Mouse (Mus musculus) macrophage (primary cell): ENCODE data around the gene Tnfaip8l3. TPM values are rescaled to one million over a fixed set of nuclear protein-coding genes. Genes with fewer than 3 reads are reported as not detected.

Experiments
- H3K27ac ChIP-seq: fragments of 350-480 bp; formaldehyde crosslinking; 2 replicates; pipeline ENCODE4 v1.9.0; 2021
- H3K36me3 ChIP-seq: fragments of 350-480 bp; formaldehyde crosslinking; 2 replicates; pipeline ENCODE4 v1.9.0; 2021; ENCODE audit errors: inconsistent target
- H3K4me3 ChIP-seq: fragments of 350-480 bp; formaldehyde crosslinking; 2 replicates; pipeline ENCODE4 v1.9.0; 2021; ENCODE audit errors: inconsistent target
- H3K79me2 ChIP-seq: fragments of 350-480 bp; formaldehyde crosslinking; 2 replicates; pipeline ENCODE4 v1.9.0; 2021; ENCODE audit errors: inconsistent target
- WGBS: methylation state at CpG from one replicate; pipeline ENCODE4 v1.1.7; 2026; ENCODE audit warnings: inconsistent platforms; ENCODE audit not compliant: missing documents; 5-methylcytosine and 5-hydroxymethylcytosine counted together
- polyA plus RNA-seq: library from polyadenylated mRNA; stranded (reverse); fragments of 250-400 nt; gene quantifications from 3 replicates; pipeline ENCODE4 v1.2.4, GENCODE M21; 2018; ENCODE audit warnings: inconsistent platforms
- total RNA-seq, 78 experiments: library from RNA; depleted of rRNA; stranded (reverse); fragments of 250-400 nt; gene quantifications; 1 replicate in 9 of 78; 2 replicates in 24 of 78; 3 replicates in 43 of 78; 4 replicates in 2 of 78; pipeline ENCODE4 v1.2.4; 2018; ENCODE audit warnings: inconsistent platforms in 56 of 78

The Tnfaip8l3 gene
- total RNA-seq (2018; cell fraction: chromatin; rRNA removed): under 1 TPM in 1 of 26 experiments, not detected in 25; 0.19 TPM
- total RNA-seq (2018; cell fraction: cytosol; rRNA removed): under 1 TPM in 21 of 26 experiments, not detected in 5; 0.03 to 0.19 (median 0.05) TPM
- under 1 TPM in 9 of 26 experiments, not detected in 17; 0.06 to 0.41 (median 0.15) TPM for total RNA-seq (2018; cell fraction: nucleus; rRNA removed)
- 0.05 TPM in 1 of 3 replicates, not detected in the others for polyA plus RNA-seq

GRCm38 (mm10) chr9:54068032-54068649 is at the start of gene Tnfaip8l3:
Gene Tnfaip8l3 (minus strand): TSS chr9:54068388.
- Histone ChIP-seq H3K36me3 (no peaks in the 10 kb centered on the region), H3K79me2 (no peaks in the 10 kb centered on the region), H3K4me3 (peak within 1 kb of the TSS; percentile 37), H3K27ac (no peak within 1 kb of the TSS)
- WGBS: 4% methylated on average over 27 of the region's 35 CpGs

GRCm38 (mm10) chr9:54112726-54113125 is 44.5 kb upstream of the Tnfaip8l3 start:
- Histone ChIP-seq H3K36me3 (no peaks in the 10 kb centered on the region), H3K79me2 (no peaks in the 10 kb centered on the region), H3K4me3 (no peak overlapping the region), H3K27ac (no peak overlapping the region)

GRCm38 (mm10) chr9:54098636-54099035 is 30.4 kb upstream of the Tnfaip8l3 start:
- Histone ChIP-seq H3K27ac (no peak overlapping the region), H3K79me2 (no peaks in the 10 kb centered on the region), H3K36me3 (no peaks in the 10 kb centered on the region), H3K4me3 (no peak overlapping the region)

DNA sequence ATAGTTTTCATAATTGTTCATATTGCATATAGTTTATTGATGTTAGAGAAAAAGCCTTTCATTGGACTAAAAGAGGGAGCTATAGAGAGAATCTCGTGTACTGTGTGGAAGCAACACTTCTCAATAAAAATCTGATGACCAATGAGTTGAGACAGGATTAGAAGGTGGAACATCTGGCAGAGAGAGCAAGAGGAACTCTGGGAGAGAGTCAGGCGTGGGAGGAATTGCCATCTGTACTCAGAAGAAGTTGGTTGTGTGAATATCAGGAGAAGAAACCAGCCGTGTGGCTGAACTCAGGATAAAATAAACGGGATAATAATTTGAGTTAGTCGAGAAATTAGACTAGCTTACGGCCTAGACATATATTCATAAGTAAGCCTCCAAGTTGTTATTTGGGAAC is 28.9 kb upstream of the Tnfaip8l3 start:
- no peaks in the 10 kb centered on the region for H3K79me2 ChIP-seq
- no peaks in the 10 kb centered on the region for H3K36me3 ChIP-seq
- H3K4me3 ChIP-seq: no peak overlapping the region
- no peak overlapping the region for H3K27ac ChIP-seq
- WGBS: 88% methylated on average over 6 of the region's 6 CpGs

DNA sequence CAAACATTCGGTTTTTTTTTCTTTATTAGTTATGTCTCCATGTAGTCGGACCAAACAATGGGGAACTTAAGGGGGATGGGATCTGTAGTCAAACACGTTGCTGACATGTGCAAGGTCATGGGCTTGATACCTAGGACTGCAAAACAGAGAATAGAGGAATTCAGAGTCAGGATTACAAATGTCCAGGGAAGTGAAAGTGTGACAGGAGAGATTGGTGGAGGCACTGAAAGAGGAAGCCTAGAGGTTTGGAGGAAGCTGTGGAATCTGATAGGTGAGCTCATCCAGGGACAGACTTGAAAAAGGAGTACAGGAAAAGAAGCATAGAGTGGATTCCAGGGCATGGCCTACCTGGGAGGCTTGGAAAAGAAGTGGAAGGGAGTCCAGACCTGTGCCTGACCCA is 16.1 kb upstream of the Tnfaip8l3 start:
- 50% methylated on average over 3 of the region's 3 CpGs for WGBS
- Histone ChIP-seq H3K36me3 (no peaks in the 10 kb centered on the region), H3K27ac (no peak overlapping the region), H3K4me3 (no peak overlapping the region), H3K79me2 (no peaks in the 10 kb centered on the region)

GRCm38 (mm10) chr9:54077740-54078139 is 9.6 kb upstream of the Tnfaip8l3 start:
- Histone ChIP-seq H3K36me3 (no peaks in the 10 kb centered on the region), H3K27ac (no peak overlapping the region), H3K4me3 (no peak overlapping the region), H3K79me2 (no peaks in the 10 kb centered on the region)
- WGBS: 85% methylated on average over 2 of the region's 2 CpGs

- no peak overlapping the region for H3K4me3 ChIP-seq
- 94% methylated on average over 3 of the region's 3 CpGs for WGBS
- H3K27ac ChIP-seq: no peak overlapping the region
- H3K36me3 ChIP-seq: no peaks in the 10 kb centered on the region
- H3K79me2 ChIP-seq: no peaks in the 10 kb centered on the region
Measured at GRCm38 (mm10) chr9:54074901-54075300, 6.7 kb upstream of the Tnfaip8l3 start.

- Histone ChIP-seq H3K36me3 (no peaks in the 10 kb centered on the region), H3K4me3 (no peak overlapping the region), H3K79me2 (no peaks in the 10 kb centered on the region), H3K27ac (no peak overlapping the region)
- 94% methylated on average over 4 of the region's 4 CpGs for WGBS
Measured at GRCm38 (mm10) chr9:54073688-54074087, 5.5 kb upstream of the Tnfaip8l3 start.

DNA sequence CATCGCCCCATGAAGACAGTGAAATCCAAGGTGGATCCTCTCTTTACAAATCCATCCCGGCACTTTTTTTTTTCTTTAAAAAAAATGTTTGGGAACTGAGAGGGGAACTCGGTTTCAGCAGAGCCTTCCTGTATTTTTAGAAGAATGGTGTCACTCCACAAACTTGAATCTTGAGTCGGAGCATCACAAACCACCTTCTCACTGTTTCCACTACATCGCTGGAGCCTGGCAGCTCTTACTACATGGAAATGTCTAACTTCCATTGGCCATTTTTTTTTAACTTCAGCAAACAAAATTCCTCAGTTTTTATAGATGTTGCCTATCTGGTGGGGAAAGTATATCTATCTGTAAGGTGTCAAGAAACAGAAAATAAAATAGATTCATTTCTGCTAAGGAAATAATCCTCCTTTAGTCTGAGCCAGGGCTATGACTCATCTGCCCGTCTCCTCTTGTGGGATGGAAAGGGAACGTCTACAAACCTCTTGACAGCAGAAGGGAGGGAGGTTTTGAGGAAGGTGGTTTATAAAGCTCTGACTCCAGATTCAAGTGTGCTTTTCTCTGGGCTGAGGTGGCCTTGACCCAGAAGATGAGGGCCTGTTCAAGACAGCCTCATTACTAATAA is 3.4 kb upstream of the Tnfaip8l3 start:
- no peak overlapping the region for H3K4me3 ChIP-seq
- no peaks in the 10 kb centered on the region for H3K79me2 ChIP-seq
- H3K27ac ChIP-seq: no peak overlapping the region
- H3K36me3 ChIP-seq: no peaks in the 10 kb centered on the region
- WGBS: 43% methylated on average over 5 of the region's 7 CpGs

- no peak overlapping the region for H3K27ac ChIP-seq
- no peaks in the 10 kb centered on the region for H3K36me3 ChIP-seq
- 30% methylated on average over 5 of the region's 5 CpGs for WGBS
- no peaks in the 10 kb centered on the region for H3K79me2 ChIP-seq
- H3K4me3 ChIP-seq: peak overlapping the region; percentile 37
Measured at GRCm38 (mm10) chr9:54069204-54069603, 1.0 kb upstream of the Tnfaip8l3 start.

GRCm38 (mm10) chr9:54068777-54069176 is 589 bp upstream of the Tnfaip8l3 start:
- WGBS: 5% methylated on average over 11 of the region's 11 CpGs
- Histone ChIP-seq H3K4me3 (peak overlapping the region; percentile 37), H3K27ac (no peak overlapping the region)

DNA sequence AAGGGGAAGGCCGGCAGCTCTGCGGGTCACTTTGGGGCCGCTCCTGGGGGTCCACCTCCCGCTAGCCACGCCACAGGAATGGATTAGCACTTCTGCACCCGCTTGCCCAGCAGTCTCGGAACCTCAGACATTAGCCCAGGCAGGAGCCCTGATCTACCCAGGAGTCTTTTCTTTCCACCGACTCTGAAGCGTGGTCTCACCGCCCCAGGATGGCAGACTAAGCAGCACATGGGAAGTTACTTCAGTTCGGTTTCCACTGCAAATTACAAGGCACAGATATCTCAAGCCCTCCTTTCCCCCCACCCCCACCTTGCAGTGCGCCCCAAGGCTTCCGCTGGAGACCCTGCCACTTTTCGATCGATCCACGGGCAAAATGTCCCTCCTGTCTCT is 551 bp downstream of the Tnfaip8l3 start:
- Histone ChIP-seq H3K4me3 (no peak overlapping the region), H3K36me3 (no peaks in the 10 kb centered on the region), H3K27ac (no peak overlapping the region), H3K79me2 (no peaks in the 10 kb centered on the region)
- WGBS: 30% methylated on average over 15 of the region's 16 CpGs

More at GRCm38 (mm10) chr9:54068777-54069176, 589 bp upstream of the Tnfaip8l3 start:
- no peaks in the 10 kb centered on the region for H3K79me2 ChIP-seq
- H3K36me3 ChIP-seq: no peaks in the 10 kb centered on the region

GRCm38 (mm10) chr9:54064836-54065235 is 3.4 kb downstream of the Tnfaip8l3 start:
- no peak overlapping the region for H3K27ac ChIP-seq
- WGBS: 55% methylated on average over 2 of the region's 3 CpGs
- no peak overlapping the region for H3K4me3 ChIP-seq
- H3K36me3 ChIP-seq: no peaks in the 10 kb centered on the region
- no peaks in the 10 kb centered on the region for H3K79me2 ChIP-seq

GRCm38 (mm10) chr9:54063655-54064054 is 4.5 kb downstream of the Tnfaip8l3 start:
- WGBS: 10% methylated on average over 3 of the region's 3 CpGs
- Histone ChIP-seq H3K27ac (no peak overlapping the region), H3K79me2 (no peaks in the 10 kb centered on the region), H3K4me3 (no peak overlapping the region), H3K36me3 (no peaks in the 10 kb centered on the region)

DNA sequence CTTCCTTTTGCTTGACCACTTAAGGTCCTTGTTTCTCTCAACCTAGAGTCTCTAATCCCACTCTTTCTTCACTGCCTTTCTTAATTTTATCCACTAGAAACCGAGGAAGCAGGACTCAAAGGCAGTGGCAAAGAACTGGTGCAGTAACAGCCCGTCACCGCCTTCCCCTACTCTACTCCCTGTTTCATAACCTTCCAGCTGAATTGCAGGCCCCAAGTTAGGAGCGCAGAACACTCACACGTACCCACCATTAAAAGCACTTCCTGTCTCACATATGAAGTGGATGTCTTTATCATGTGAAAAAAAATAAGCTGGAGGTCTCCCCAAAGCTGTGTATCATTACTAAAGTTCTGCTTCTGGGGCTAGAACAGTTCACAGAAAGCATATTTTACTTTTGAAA is 6.5 kb downstream of the Tnfaip8l3 start:
- Histone ChIP-seq H3K36me3 (no peaks in the 10 kb centered on the region), H3K79me2 (no peaks in the 10 kb centered on the region), H3K4me3 (no peak overlapping the region), H3K27ac (no peak overlapping the region)
- WGBS: 33% methylated on average over 4 of the region's 5 CpGs
